Mouse (Mus musculus) cortical plate, adult 2 months (tissue): ENCODE data around the gene Chn1. TPM values are rescaled to one million over a fixed set of nuclear protein-coding genes. Genes with fewer than 3 reads are reported as not detected.

Experiments used
- H3K27ac ChIP-seq: fragments of 200-500 bp; 2 replicates; pipeline ENCODE4 v1.5.1; 2012; ENCODE audit warnings: low read length, control low read depth, inconsistent platforms; ENCODE audit not compliant: insufficient read depth
- H3K4me1 ChIP-seq: fragments of 200-500 bp; 2 replicates; pipeline ENCODE4 v1.6.1; 2011; ENCODE audit warnings: low read length; ENCODE audit not compliant: control insufficient read depth, insufficient read depth
- H3K4me3 ChIP-seq: fragments of 200-500 bp; 2 replicates; pipeline ENCODE4 v1.5.1; 2011; ENCODE audit warnings: mild to moderate bottlenecking, low read length, control low read depth; ENCODE audit not compliant: insufficient read depth
- CTCF ChIP-seq: fragments of 200-500 bp; IDR thresholded peaks from 2 replicates; pipeline ENCODE4 v1.5.1; 2011; ENCODE audit warnings: mild to moderate bottlenecking, control low read depth, low read length; ENCODE audit not compliant: insufficient read depth; ENCODE audit errors: extremely low read depth
- POLR2A ChIP-seq: fragments of 200-500 bp; IDR thresholded peaks from 2 replicates; pipeline ENCODE4 v1.6.1; 2011; ENCODE audit warnings: mild to moderate bottlenecking, low read length, control low read depth; ENCODE audit not compliant: insufficient read depth; ENCODE audit errors: extremely low read depth
- polyA plus RNA-seq: library from polyadenylated mRNA; depleted of rRNA; stranded (reverse); fragments of >200 nt; gene quantifications from 2 replicates; pipeline ENCODE4 v1.2.3, GENCODE M21; 2012

Chn1 gene
- polyA plus RNA-seq, 1 experiment, result 1,631 TPM

DNA sequence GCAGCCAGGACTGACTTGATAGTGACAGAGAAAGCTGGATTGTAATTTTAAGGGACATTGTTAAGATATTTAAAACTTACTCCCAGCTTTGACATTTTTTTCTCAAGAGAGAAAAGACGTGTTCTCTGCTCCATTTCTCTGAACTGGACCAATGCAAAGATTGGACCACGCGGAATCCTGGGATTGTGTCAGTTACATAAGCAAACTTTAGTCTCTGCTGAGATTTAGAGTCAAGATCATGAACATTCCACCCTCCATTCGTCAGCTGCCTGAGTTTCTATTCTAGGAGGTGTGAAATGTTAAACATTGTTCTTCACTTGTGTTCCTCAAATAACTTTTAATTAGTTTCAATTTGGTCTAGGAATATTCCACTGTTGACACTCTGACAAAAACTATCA is 188.0 kb downstream of the Chn1 start:
- Histone ChIP-seq H3K4me1 (peaks cover 11% of the 10 kb centered on the region), H3K27ac (no peak overlapping the region), H3K4me3 (no peak overlapping the region)
- TF ChIP-seq POLR2A (no peak), CTCF (no peak)

DNA sequence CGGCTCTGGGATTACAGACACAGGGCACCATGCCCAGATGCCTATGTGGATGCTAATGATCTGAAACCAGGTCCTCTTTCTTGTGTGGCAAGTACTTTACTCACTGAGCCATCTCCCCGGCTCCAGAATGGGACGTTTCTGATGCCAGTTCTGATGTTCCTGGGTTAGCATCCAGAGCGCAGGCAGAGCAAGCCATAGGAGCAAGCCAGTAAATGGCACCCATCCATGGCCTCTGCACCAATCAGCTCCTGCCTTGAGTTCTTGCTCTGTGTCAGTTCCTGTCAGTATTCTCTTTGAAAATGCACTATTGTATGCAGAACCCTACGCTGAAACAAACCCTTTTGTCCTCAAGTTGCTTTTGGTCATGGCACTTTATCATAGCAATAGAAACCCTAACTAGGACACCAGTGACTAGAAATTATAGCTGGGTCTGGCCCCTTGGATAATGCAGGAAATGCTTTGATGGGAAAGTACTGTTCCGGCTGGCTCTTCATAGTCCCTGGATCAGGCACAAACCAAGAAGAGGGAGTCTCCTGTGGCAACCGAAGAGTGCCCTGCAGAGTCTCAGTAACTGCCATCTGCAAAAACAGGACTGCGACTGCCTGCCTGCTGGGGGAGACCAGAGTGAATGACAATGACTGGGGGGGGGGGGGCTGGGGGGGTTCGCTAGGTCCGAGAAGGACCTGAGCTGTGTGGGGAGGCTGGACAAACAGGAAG is 188.6 kb downstream of the Chn1 start:
- H3K27ac ChIP-seq, result peak overlapping the region; percentile 72
- no peak for TF ChIP-seq CTCF
- no peak for TF ChIP-seq POLR2A
- H3K4me3 ChIP-seq, result no peak overlapping the region
- H3K4me1 ChIP-seq, result peaks cover 11% of the 10 kb centered on the region

DNA sequence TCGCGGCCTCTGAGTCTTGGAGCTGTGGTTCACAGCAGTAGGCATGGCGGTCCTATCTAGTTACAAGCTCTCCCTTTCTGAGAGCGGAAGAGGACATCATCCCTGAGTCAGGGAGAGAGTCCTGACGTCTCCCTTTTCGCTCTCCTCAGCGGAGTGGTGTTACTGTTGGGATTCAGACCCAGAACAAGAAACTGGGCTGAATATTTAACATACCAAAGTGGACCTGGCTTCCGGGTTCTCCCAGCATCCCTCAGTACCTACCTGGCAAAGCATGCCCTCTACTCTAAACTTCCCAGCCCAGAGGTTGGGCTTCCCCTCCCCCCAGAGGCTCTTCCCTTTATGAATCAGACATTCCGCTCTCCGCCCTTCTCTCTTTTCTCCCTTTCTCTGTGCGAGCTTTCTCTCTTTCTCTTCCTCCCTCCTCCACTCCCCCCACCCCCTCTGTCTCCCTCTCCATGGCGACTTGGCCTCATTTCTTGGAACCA is 189.8 kb downstream of the Chn1 start:
- Histone ChIP-seq H3K4me1 (peaks cover 11% of the 10 kb centered on the region), H3K27ac (peak overlapping the region; percentile 43)
- TF ChIP-seq POLR2A, result peak; percentile 54
- TF ChIP-seq CTCF, result no peak

DNA sequence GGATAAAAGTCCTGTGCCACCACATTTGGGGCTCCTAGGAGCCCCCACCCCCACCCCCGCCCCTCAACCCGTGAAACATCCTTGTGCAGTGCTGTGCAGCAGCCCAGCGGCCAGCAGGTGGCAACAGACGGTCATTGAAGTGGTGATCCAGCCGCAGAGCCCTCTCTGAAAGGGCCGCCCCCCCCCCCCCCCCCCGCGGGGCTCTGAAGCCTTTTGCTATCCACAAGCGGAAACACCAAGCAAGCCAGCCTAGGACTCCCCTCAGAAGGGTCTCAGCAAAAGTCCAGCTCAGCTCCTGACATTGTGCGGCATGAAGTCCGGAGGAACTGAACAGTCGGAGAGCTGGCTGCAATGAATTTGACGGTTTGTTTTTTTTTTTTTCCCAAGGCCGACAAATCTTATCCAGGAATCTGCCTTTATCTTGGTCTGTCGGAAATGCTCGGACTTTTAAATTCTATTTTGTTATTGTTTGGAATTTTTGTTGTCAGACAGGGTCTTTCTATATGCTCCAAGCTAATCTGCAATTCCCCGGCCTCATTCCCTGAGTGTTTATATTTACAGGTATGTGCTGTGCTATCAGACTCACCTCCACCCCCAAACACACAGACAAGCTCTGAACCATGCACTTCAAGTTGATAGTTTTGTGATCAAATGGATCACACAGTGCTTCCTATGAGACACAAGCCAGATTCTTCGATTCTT is 190.3 kb downstream of the Chn1 start:
- Histone ChIP-seq H3K27ac (peak overlapping the region; percentile 43), H3K4me3 (peak overlapping the region; percentile 39), H3K4me1 (peaks cover 7% of the 10 kb centered on the region)
- TF ChIP-seq POLR2A (peak; percentile 66), CTCF (peak; percentile 52)

More for the DNA sequence above, 189.8 kb downstream of the Chn1 start:
- peak overlapping the region; percentile 39 for H3K4me3 ChIP-seq

DNA sequence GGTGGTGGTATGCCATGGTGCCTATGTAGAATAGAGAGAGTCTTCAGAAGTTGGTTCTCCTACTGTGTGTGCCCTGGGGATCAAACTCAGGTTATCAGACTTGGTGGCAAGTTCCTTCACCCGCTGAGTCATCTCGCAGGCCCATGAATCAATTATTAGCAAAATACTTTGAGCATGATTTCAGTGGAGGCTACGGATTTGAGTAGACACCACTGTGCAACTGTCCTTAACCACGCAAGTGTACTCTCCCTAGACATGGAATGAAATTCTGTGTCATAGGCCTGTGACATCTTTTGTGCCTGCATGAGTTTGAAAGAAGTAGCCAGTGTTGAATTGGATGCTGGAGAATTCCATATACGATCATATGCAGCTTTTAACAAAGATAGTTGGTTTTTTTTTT is 194.4 kb downstream of the Chn1 start:
- no peak for TF ChIP-seq CTCF
- TF ChIP-seq POLR2A, result no peak
- no peaks in the 10 kb centered on the region for H3K4me1 ChIP-seq
- no peak overlapping the region for H3K4me3 ChIP-seq
- no peak overlapping the region for H3K27ac ChIP-seq

DNA sequence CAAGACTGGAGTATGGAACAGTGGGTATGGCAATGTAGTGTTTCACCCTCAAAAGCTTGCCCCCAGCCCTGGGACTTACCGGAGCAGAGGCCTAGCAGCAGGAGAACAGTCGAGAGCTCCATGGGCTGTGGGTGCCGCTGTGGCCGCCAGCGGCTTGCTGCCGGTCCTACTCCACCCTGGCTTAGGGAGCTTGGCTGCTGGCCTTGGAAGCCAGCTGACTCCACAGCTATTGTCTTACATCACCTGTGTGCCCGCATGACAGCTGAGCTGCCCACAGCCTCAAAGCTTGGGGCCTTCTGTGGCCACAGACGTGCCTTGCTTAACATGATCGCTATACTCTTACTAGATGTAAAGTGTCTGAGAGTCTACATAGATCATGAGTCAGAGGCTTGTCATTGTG is 195.0 kb downstream of the Chn1 start, which contains the start of gene Chrna1:
Gene Chrna1, minus strand, starts transcription at position 173 of the 400 bp plus-strand sequence.
- no peak within 1 kb of the TSS for H3K27ac ChIP-seq
- no peak within 1 kb of the TSS for H3K4me3 ChIP-seq
- TF ChIP-seq CTCF (no peak), POLR2A (no peak)
- no peaks in the 10 kb centered on the region for H3K4me1 ChIP-seq

DNA sequence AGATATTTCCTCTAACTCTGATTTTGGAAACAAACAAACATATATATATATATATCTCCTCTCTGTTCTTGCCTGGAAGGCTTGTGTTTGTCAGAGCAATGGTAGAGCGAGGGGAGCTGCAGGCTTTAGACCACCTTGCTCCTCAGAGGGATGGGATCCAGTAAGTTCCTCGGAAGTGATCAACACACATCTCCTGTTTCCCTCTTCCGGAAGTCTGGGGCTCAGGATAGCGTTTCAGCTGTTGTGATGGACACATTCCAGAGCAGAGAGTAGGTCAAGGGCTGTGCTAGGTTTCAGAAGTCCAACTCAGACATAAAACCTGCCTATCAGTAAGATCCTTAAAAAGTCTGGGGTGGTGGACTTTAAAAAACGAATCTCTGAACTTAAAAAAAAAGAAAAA is 196.0 kb downstream of the Chn1 start:
- no peak overlapping the region for H3K4me3 ChIP-seq
- no peak for TF ChIP-seq POLR2A
- no peak overlapping the region for H3K27ac ChIP-seq
- H3K4me1 ChIP-seq, result no peaks in the 10 kb centered on the region

DNA sequence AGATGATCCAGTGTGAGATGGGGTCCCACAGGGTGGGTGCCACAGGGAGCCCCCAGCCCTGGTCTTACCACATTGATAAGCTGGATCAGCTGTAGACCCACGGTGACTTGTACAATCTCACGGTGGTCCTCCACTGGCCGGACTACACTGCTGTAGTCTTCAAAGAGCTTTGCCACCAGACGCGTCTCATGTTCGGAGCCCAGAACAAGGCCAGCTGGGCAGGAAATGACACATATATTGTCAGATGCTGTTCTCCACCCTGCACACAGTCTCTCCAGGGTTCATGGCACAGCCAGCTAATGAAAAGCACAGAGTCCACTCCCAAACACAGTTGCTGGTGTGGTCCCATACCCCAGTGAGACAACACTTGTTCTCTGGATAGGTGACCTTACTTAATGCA is 200.7 kb downstream of the Chn1 start:
- H3K27ac ChIP-seq, result no peak overlapping the region
- no peaks in the 10 kb centered on the region for H3K4me1 ChIP-seq
- TF ChIP-seq POLR2A (no peak), CTCF (no peak)
- no peak overlapping the region for H3K4me3 ChIP-seq

DNA sequence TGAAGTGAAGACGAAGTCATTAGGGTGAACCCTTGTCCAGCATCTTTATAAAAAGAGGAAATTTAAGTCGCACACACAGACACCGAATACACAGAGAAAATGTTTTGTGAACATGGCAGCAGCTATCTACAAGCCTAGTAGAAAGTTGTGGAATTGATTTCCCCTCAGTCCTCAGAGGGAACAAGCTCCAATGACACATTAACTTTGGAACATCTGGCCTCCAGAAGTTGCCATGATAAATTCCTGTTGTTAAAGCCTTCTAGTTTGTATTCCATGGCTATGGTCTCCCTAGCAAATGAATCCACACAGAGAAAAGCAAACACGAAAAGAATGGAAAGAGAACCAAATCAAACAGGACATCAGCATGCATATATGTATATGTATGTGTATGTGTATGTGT is 201.6 kb downstream of the Chn1 start:
- Histone ChIP-seq H3K4me3 (no peak overlapping the region), H3K4me1 (no peaks in the 10 kb centered on the region), H3K27ac (no peak overlapping the region; the same call in 1 of the 2 replicates)
- TF ChIP-seq POLR2A (no peak), CTCF (no peak)
